Mouse (Mus musculus) embryo, embryonic 9.5 days (tissue): ENCODE measurements around the gene Mtmr3.
"Not testable (repeated sequence)": the region's sequence is repeated elsewhere in the genome, so short reads cannot be mapped to it uniquely, and the experiment has no call there.

ENCODE experiments used
- DNase-seq: peaks from one replicate; pipeline ENCODE4 v3.0.0-alpha.2; 2017; ENCODE audit errors: extremely low spot score

Gene Mtmr3

GRCm38 (mm10) chr11:4601890-4602289 is 7.2 kb upstream of the Mtmr3 start:
- DNase-seq = no peak

- DNase-seq = no peak
These were observed 5.3 kb upstream of the Mtmr3 start for GRCm38 (mm10) chr11:4599916-4600315.

- no peak for DNase-seq
These were observed 3.7 kb upstream of the Mtmr3 start for GRCm38 (mm10) chr11:4598411-4598810.

GRCm38 (mm10) chr11:4593849-4594607 is 635 bp downstream of the Mtmr3 start:
- no peak for DNase-seq

- DNase-seq = no peak
These were observed 1.2 kb downstream of the Mtmr3 start for GRCm38 (mm10) chr11:4593491-4593848.

- DNase-seq = no peak
These were observed 2.9 kb downstream of the Mtmr3 start for GRCm38 (mm10) chr11:4591811-4592210.

- DNase-seq = no peak
These were observed 16.0 kb downstream of the Mtmr3 start for GRCm38 (mm10) chr11:4578682-4579081.

- DNase-seq = no peak
These were observed 17.6 kb downstream of the Mtmr3 start for GRCm38 (mm10) chr11:4577079-4577478.

- not testable (repeated sequence) for DNase-seq
These were observed 18.5 kb downstream of the Mtmr3 start for GRCm38 (mm10) chr11:4576090-4576732.

GRCm38 (mm10) chr11:4571491-4571901 is 23.2 kb downstream of the Mtmr3 start:
- DNase-seq = no peak

GRCm38 (mm10) chr11:4566333-4566732 is 28.3 kb downstream of the Mtmr3 start:
- DNase-seq = no peak

GRCm38 (mm10) chr11:4565545-4565944 is 29.1 kb downstream of the Mtmr3 start:
- no peak for DNase-seq

- DNase-seq = no peak
These were observed 41.2 kb downstream of the Mtmr3 start for GRCm38 (mm10) chr11:4553274-4554063.

GRCm38 (mm10) chr11:4547569-4547968 is 47.1 kb downstream of the Mtmr3 start:
- DNase-seq = no peak

- no peak for DNase-seq
These were observed 48.7 kb downstream of the Mtmr3 start for GRCm38 (mm10) chr11:4545976-4546375.

- no peak for DNase-seq
These were observed 49.3 kb downstream of the Mtmr3 start for GRCm38 (mm10) chr11:4545401-4545800.

GRCm38 (mm10) chr11:4544627-4544921 is 50.1 kb downstream of the Mtmr3 start:
- DNase-seq = not testable (repeated sequence)

- DNase-seq = no peak
These were observed 50.7 kb downstream of the Mtmr3 start for GRCm38 (mm10) chr11:4543746-4544626.

GRCm38 (mm10) chr11:4543040-4543551 is 51.6 kb downstream of the Mtmr3 start:
- DNase-seq = no peak

- no peak for DNase-seq
These were observed 58.0 kb downstream of the Mtmr3 start for GRCm38 (mm10) chr11:4536645-4537044.

GRCm38 (mm10) chr11:4527132-4527531 is 67.5 kb downstream of the Mtmr3 start:
- DNase-seq = no peak
